Mouse (Mus musculus): Measurements from ENCODE around the gene H2afb3.

GRCm38 (mm10) chrX:120301469-120302175 is 11.3 kb downstream of the H2afb3 start:
- TF ChIP-seq POLR2A (IDR thresholded peaks at IDR 0.05; ENCODE audit: control insufficient read depth, low read depth, low read length), result no peak
- TF ChIP-seq CTCF (IDR thresholded peaks at IDR 0.05; ENCODE audit: control insufficient read depth, insufficient read depth, insufficient replicate concordance, low read depth, low read length), result no peak
